Mouse (Mus musculus): ENCODE measurements at regions not wholly inside any gene's neighbourhood (a gene's known extent, or its start where the extent isn't known, plus 50 kb on each side); places are given as distances from the start of the nearest gene placed in this dataset.

DNA sequence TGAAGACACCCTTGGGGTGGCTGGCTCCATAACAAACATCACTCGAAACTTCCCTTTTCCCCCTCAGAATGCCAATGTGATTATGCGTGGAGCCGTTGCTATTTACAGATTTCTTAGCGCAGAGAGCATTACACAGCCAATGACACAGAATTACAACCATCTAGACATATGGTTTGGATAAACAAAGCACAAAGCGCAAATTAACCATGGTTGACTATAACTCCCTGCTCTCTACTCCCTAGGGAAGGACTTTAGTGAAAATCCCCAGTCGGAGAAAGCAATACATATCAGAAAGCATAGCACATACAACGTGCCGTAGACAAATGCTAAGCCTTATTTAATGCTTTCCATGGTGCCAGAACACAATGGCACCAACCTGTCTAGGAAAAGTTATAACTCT is 131.8 kb downstream of the Tshz3 start:
- DNase-seq (ENCODE audit: low read depth) = no peak

DNA sequence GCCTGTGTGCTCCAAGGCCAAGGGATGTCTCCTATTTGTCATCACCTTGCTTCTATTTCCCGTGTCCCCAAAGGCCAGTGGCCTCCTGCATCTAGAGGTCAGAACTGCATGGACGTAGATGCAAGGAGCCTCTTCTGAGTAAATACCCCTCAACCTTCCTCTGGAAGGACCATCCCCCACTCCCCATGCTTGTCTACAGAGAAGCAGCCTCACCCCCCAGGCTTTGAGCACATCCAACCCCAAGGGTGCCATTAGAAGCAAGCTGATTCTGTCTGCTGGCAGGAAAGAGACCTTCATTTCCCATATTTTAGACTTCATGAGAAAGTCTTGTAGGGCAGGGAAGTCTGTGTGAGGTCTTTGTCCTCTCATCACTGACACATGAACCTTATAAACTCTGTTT is 132.2 kb downstream of the Tshz3 start:
- no peak for DNase-seq (ENCODE audit: low read depth)

DNA sequence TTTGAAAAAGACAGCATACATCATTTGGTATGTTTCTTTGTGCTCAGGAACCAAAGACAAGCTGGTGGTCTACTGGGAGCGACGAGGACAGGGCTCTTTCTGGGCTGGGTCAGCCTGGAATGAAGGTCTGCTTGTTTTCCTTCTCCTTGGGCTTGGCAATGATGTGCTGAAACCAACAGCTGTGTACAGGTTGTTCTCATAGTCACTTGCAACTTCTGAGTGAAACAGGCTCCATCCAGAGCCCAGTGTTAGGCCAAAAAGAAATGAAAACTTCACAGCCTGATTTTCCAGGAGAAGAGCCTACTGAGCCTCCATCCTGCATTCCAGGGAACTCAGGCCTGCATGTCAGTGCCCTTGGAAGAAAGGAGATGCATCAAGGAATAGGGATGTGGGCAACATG is 150.4 kb downstream of the Tshz3 start:
- no peak for DNase-seq (ENCODE audit: low read depth)

DNA sequence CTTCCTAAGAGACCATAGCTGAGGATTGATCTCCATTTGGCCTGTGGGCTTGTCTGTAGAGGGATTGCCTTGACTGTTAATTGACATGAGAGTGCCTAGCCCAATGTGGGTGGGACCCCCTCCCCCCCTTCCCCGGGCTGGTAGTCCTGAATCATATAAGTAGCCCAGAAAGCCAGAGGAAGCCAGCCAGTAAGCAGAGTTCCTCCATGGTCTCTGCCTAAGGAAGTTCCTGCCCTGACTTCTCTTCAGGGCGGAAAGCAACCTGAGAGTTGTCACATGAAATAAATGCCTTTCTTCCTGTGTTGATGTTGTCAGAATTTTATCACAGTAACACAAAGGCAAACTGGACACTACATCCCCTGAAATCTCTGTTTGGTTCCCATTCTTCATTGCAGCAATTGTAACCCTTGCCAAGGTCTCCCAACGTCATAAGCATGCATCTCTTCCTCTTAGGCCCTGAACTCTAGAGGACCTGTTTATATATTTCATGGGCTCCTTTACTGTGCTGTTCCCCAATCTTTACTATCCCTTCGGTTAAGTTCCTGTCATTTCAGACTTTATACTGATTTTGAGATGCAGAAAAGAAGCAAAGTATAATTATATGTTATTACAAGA is 153.5 kb downstream of the Tshz3 start:
- DNase-seq (ENCODE audit: low read depth) = no peak

DNA sequence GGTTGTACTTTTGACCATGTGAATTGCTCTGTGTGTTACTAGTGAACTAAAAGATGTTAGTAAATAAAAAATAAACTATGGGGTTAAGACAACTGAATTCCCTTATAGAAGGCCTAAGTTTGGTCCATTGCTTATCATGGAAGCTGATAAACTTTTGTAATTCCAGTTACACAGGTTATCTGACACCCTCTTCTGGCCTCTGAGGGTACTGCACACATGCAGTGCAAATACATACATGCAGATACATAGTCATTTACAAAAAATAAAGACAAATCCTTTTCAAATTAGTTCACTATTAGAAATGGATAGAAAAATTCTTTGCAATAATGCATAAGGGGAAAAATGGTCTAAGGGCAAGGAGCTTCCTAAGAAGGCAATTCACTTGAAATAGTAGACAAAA is 156.4 kb downstream of the Tshz3 start:
- DNase-seq (ENCODE audit: low read depth) = no peak

DNA sequence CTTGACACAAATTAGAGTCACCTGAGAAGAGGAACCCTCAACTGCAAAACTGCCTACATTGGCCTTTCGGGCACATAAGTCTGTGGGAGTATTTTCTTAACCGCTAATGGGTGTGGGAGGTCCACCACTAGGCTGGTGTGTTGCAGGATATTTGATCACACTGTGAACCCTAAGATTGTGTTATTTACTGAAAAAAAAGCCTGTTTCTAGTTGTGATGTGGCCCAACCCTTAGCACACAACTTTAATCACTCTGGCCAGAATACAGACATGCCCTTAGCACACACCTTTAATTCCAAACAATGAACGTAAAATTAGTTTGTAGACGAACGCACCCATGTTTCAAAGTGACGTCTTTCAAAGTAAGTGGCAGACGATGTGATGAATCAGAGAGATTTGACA is 161.5 kb downstream of the Tshz3 start:
- DNase-seq (ENCODE audit: low read depth) = no peak

DNA sequence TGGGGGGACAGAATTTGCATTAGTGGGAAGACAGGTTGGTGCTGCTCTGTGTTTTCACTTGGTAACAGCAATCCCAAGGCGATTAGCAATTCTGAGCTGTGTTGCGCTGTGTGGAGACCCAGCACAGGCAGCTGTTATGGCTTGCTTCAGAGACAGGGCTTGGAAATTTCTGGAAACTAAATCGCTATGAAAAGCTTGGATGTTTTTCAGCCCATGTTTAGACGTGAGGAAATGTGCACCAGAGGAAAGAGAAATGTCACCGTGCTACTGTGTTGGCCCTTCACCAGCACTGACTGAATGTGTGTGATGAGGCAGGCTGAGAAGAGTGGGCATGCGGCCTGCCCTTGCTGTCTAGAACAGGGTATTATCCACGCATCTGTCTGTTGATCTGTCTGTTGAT is 164.6 kb downstream of the Tshz3 start:
- no peak for DNase-seq (ENCODE audit: low read depth)

DNA sequence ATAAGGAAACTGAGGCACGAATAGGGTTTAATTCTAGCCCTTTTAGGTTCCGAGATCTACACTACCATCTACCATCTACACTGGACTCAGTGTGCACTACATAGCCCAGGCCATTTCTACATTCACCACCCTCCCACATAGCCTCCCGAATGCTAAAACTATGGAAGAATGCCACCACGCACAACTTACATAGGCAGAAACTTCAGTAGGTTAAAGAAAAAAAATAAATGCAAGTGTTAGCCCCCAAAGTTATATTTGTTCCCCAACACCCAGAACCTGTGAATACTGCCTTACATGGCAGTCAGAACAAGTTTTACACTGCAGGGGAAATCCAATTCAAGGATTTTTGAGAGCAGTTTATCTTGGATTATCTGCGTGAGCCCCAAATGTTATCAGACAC is 165.8 kb downstream of the Tshz3 start:
- no peak for DNase-seq (ENCODE audit: low read depth)

DNA sequence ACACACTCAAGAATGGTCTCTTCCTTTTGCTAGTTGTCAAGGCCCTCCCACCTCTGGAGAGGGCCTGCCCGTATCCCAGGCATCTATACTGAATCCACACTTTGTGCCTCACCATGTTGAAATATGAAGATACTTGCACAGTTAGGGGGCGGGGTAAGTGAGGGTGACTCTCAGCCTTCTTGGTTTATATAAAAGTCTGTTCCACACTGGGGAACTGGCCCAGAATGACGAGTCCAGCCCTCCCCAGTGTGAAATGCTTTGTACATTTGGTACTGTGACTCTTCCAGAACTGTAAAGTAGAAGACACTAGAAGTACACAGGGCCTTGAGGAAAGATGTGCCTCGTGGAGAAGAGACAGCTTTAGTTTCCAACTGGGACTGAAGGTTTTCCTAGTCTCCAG is 166.8 kb downstream of the Tshz3 start:
- DNase-seq (ENCODE audit: low read depth) = no peak

DNA sequence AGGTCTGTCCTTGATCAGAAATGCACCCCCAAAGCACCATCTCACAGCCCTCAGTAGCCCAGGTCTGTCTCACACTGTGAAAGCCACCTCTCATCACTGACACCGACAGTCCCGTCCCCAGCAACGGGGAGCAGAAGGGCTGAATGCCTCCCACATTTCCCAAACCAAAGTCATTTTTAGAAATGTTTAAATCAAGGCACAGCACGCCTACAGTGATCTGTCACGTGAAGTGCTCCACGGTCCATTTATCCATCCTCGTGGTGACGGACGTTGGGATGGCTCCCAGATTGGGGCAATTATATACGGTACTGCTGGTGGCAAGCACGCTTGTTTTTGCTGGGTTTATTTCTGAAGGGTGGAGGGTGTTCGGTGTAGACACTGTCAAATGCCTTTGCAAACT is 168.7 kb downstream of the Tshz3 start:
- no peak for DNase-seq (ENCODE audit: low read depth)

DNA sequence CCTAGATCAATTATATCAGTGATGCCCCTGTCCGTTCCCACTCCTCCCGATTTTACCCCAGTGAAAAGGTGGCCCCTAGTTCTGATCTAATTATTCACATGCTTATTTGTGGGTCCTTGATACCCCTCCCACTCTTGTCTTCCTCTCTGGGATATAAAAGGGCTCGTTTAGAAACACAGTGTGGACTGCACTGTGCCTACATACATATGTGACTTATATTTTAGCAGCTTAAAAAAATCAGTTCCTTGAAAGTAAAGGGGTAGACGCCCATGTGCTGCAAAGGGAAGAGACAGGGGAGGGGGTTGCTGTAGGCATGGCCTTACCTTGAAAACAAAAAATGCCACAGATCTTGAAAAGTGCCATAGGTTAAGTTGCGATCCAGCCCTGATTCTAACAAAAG is 176.1 kb downstream of the Tshz3 start:
- no peak for DNase-seq (ENCODE audit: low read depth)

DNA sequence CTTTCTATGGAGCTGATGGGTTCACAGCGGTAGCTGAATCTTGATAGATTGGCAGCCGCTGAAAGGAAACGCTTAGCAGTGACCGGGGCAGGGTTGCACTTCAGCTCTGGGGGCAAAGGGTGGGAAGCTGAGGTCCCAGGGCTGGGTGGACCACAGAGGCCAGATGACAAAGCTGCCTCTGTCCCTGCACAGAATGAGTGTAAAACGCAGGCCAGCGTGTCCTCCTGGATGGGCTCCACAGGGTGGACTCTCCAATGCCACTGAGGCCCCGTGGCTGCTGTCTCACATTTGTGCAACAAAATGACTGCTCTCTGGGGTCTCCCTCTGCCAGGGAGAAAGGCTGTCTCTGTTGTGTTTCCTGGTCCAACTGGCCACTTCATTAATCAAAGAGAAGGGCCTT is 179.8 kb downstream of the Tshz3 start:
- DNase-seq (ENCODE audit: low read depth) = no peak

DNA sequence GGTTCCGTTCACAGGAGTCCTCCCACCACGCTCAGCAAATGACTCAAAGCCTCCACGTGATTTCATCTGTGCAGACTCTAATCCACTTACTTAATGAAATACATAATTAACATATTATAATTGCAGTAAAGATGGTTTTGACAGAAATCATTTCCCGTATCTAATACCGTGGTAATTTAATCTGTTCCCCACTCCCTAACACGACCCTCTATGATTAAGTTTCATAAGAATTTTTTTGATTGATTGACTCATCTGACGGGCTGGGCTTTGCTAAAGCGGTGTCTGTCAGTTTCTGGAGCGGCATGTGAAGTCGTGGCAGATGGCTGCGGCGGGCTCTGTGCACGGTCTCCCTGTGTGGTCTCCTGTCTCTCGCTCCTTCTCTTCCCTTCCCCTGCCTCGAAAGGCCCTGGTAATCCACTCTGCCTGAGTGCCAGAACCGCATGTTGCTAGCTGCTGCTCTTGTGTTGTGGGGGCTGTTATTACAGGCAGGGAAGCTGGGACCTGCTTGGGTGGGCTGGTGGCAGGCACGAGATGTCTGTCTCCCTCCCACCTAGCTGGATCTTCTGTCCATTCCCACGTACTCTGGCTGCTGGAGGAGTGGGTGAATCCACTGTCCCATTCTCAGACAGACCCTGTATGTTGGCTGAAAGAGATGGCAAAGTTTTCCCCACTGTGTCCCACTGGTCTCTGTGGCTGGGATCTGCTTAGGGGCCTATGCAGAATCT is 195.0 kb downstream of the Tshz3 start:
- DNase-seq (ENCODE audit: low read depth) = no peak

DNA sequence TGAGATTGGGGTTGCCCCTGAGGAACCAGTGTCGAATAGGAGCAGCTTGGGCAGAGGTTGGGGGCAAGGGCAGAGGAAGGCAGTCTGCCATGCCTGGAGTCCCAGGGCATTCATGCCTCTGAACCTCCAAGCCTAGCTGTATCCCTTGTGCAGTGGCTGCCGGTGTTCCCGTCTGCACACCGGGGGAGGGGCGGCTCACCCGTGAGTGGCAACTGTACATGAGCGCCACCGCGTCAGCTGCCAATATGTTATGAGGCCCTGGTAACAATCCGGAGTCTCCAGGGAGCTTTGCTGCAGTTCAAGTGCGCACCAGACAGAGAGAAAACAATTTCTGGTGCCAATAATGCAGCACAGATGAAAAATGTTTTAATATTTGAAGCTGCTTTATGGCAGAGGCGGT is 198.4 kb downstream of the Tshz3 start:
- DNase-seq (ENCODE audit: low read depth) = no peak

DNA sequence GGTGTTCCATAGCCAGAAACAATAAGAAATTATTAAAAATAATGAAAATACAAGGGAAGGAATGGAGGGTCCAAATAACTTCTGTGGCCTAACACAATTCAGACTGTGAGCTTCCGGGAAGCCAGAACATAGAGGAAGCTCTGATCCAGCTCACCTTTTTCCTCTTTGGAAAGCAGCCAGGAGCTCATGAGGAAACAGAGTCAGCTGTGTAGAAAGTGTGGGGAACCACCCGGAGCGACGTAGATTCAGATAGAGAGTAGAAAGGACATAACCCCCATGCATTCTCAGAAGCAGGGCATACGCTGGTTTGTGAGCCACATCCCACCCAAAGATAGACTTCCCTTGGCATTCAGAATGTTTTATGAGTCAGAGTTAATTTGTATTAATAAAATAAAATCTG is 203.6 kb downstream of the Tshz3 start:
- DNase-seq (ENCODE audit: low read depth) = no peak

DNA sequence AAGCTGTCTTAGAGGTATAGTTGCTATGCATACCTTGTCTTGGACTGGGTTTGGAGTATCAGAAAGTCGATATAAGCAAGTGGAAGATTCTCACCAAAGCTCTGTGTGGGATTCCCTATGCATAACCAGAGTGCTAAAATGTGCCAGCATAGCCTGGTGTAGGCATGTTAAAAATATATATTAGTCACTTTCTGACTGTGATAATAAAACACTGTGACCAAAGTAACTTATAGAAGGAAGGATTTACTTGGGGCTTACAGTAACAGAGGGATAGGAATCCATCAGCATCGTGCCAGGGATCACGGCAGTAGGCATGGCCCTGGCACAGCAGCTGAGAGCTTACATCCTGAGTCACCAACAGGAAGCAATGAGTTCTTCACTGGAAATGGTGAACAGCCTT is 215.4 kb downstream of the Tshz3 start:
- no peak for DNase-seq (ENCODE audit: low read depth)

DNA sequence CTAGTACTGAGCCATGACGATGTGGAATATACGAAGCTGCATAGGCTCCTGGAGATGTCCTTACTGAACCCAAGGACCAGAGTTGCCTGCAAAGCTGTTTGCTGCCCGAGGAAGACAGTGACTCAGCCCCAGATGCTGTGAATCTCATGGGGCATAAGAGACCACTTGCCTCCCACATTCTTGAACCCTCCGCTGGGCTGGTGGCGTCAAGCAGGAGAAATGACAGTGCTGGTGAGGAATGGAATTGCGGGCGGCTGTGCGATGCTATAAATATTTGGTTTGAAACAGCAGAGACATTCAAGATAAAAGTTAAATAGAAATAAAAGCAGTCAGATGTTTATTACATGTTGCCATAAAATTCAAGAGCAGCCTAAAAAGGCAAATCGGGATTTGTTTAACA is 216.3 kb downstream of the Tshz3 start:
- no peak for DNase-seq (ENCODE audit: low read depth)

DNA sequence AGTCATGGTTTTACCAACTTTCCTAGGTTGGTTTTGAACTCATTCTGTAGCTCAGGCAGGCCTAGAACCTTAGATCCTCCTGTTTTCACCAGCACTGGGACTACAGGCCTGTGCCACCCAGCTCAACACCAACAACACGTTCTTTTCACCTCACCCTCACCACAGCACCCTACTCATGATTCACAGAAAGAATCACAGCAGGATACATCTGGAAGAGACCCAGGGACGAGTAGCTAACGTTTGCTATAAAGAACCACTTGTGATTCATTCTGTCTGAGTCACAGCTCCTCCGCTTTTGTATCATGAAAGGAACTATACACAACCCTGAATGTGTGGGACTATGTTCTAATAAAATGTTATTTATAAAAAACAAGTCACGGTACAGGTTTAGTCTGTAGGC is 217.3 kb downstream of the Tshz3 start:
- no peak for DNase-seq (ENCODE audit: low read depth)

DNA sequence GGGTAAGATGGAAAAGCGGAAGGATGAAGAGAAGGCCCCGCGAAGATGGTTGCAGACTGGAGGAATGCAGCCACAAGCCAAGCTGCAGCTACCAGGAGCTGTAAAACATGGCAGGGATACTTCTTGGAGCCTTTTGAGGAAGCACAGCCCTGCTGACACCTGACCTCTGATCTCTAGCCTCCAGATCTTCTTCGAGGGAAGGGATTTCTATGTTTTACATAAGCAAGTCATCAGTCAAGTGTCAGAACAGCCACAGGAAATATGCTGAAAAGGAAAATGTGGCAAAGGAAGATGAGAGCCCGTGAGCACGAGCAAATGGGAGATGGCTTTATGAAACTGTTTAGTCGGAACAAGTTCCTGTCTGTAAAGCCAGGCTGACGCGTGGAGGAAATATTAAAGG is 219.1 kb downstream of the Tshz3 start:
- DNase-seq (ENCODE audit: low read depth) = no peak

DNA sequence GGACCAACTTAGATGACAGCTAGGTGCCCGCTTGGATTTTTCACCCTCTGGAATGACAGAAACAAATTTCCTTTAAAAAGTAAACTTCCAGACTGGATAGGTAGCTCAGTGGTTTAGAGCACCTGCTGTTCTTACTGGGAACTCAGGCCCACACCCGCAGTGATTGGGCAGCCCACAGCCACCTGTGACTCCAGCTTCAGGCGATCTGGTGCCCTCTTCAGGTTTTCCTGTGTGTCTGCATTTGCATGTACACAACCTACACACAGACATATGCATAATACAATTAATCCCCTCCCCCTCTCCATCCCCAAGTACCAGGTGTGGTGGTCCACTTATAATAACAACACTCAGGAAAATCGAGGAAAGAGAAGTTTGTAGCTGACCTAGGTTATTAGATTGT is 221.5 kb downstream of the Tshz3 start:
- no peak for DNase-seq (ENCODE audit: low read depth)

DNA sequence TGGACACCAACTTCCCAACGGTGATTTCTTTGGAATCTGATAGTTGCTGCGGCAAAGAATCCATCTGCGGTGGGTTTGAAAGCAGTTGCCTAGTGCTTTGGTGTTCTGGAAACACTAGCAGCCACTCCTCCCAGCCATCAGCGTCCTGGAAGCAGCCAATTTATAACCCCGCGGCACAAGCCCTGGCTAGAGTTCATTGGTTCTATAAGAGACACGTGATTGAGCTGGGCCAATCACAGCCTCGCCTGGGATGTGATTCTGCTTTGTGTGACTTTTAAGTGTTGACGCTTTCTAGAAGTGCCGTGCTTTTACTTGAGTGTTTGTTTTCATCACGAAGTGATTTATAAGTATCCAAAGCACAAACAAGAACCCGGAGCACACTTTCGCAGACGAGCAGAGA is 223.1 kb downstream of the Tshz3 start:
- DNase-seq (ENCODE audit: low read depth) = no peak

DNA sequence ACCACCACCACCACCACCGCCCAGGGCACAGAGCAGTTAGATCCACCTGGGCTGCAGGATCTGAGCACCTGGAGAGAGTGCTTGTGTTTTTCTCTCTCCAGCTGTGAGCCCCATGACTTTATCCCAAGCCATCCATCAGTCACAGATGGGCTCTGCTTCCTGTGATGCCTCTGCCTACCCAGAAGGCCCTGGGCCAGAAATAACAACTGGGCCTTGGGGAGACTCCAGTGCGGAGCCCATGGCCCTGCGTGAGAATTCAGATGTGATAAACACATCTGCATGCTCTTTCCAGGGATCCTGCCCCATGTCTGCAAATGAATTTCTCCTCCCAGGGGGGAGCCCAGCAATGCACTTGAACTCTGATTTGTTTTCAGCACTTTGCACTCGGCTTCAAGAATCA is 235.6 kb downstream of the Tshz3 start:
- DNase-seq (ENCODE audit: low read depth) = no peak

DNA sequence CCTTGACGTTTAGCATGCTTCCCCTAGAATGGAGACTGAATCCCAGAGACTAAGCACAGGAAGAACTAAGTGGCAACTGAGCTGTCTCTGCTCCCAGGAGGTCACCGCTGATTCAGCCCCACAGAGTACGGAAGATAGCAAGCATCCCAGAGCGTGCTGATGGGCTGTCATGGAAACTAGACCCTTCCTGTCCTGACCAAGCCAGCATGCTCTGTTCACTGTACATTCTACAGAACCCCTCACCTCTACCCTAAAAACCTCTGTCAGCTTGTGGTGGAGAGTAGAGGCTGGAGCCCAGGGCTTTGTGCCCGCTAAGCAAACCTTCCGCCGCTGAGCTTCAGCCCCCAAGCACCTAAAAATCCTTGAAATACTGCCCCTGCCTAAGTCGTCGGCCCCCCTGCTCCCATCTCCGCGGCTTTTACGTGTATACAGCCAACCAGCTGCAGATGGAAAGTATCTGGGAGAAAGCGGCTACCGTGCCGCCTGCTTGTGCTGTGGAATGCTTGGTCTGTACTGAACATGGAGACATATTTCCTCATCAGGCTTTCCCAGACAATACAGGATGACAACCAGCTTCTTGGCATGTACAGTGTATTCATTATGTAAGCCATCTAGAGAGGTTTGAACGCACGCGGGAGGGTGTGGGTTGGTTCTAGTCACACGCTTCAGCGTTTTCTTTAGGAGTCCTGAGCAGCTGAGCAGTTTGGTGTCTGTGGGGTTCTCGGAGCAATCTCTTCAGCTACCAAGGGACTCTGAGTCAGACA is 237.1 kb downstream of the Tshz3 start:
- DNase-seq (ENCODE audit: low read depth) = no peak

DNA sequence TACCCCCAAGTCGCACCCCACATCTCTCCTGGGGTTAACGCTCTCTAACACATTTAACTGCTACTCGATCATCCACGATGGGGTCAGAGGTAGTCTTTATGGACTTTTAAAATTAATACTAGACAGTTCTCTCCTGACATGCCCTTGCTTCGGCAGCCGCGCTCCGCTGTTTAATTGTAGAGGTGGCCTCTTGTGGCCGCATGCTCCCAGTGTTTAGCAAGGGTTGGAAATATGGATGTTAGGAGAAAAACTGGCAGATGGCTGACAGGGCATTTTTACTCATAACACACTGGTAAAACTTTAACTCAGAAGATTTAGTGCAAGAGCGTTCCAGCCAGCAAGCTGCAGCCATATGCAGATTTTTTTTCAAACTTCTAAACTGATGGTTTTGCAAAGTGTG is 242.7 kb downstream of the Tshz3 start:
- DNase-seq (ENCODE audit: low read depth) = no peak

All from fibroblast of lung, adult 2 months (primary cell).